Mouse (Mus musculus): Measurements from ENCODE around the gene Slc1a7. TPM values are rescaled to one million over a fixed set of nuclear protein-coding genes. Genes with fewer than 3 reads are reported as not detected.

Slc1a7 gene
- polyA plus RNA-seq, 1 experiment from 2014 or later, result 0.05 TPM

DNA sequence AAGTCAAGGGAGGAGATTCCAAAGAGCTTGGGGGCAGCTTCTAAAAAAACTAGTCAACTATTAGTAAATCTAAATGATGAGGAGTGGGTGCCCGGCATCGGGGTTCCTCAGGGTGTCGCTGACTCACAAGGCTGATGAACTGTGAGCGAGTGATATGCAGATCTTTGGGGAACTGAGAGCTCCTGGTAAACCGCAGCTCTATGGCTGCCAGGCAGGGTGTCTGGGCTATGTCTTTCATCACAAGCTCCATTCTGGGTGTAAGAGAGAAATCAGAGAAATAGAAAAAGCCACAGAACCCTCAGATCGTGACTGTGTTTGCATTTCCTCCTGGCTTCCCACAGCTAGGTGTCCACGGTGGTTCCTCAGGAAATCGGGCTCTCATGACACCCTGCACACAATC is 20.8 kb downstream of the Slc1a7 start:
- Histone ChIP-seq H3K4me2 (no peak overlapping the region), H3K36me3 (no peaks in the 10 kb centered on the region), H3K27me3 (no peaks in the 10 kb centered on the region; the same call in 1 of the 2 replicates), H3K27ac (no peak overlapping the region), H3K4me3 (no peak overlapping the region), H3K4me1 (replicated peaks) (peaks cover 10% of the 10 kb centered on the region), H3K9me3 (replicated peaks) (no peaks in the 10 kb centered on the region), H3K9ac (no peak overlapping the region)
- 22% methylated on average over 8 of the region's 8 CpGs for WGBS
- ATAC-seq (replicated peaks; ENCODE audit: insufficient number of reproducible peaks, insufficient read depth, low FRiP score, low read depth), result no peak

DNA sequence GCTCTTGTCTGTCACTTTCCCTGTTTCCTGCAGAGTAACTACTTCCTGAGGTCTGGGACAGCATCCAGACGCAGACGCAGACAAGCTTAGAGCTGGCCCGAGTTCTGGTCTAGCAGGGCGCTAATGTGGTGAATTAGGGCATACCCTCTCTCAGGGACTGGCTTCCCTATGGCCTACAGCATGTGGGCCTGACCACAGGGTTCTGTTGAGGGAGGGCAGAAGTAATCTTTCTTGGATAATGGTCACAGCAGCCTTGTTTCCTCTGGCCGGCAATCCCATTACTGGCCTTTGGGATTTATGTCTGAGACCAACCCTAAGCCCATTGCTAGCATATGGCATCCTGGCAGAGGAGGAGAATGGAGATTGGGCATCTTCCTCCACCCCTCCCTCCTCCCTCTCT is 22.7 kb downstream of the Slc1a7 start:
- Histone ChIP-seq H3K27me3 (no peaks in the 10 kb centered on the region; the same call in 1 of the 2 replicates), H3K36me3 (no peaks in the 10 kb centered on the region), H3K4me3 (no peak overlapping the region), H3K4me2 (no peak overlapping the region), H3K4me1 (replicated peaks) (peaks cover 10% of the 10 kb centered on the region), H3K9me3 (replicated peaks) (no peaks in the 10 kb centered on the region), H3K27ac (no peak overlapping the region), H3K9ac (no peak overlapping the region)
- WGBS, result 61% methylated on average over 5 of the region's 5 CpGs
- no peak for ATAC-seq (replicated peaks; ENCODE audit: insufficient number of reproducible peaks, insufficient read depth, low FRiP score, low read depth)

DNA sequence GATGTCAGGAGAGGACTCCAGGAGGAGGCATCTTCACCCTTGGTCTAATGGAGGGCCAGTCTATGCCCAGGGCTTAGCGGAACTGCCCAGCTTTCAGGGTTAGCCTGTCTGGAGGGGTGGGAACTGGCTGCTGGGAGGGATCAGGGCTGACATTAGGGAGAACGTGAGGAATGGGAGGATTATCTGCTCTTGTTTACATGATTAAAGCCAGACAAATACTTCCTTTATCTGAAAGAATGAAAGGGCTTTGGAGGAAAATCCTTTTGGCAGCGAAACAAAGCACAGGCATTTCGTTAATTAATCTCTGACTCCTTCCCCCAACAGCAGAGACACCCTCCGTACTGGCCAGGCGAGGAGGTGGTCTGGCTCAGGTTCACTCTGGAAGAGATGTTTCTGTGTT is 23.7 kb downstream of the Slc1a7 start:
- Histone ChIP-seq H3K27ac (no peak overlapping the region), H3K4me3 (no peak overlapping the region), H3K27me3 (no peaks in the 10 kb centered on the region; the same call in 1 of the 2 replicates), H3K4me2 (no peak overlapping the region), H3K4me1 (replicated peaks) (peaks cover 10% of the 10 kb centered on the region), H3K36me3 (no peaks in the 10 kb centered on the region), H3K9ac (no peak overlapping the region), H3K9me3 (replicated peaks) (no peaks in the 10 kb centered on the region)
- WGBS, result 34% methylated on average over 6 of the region's 6 CpGs
- ATAC-seq (replicated peaks; ENCODE audit: insufficient number of reproducible peaks, insufficient read depth, low FRiP score, low read depth), result no peak

GRCm38 (mm10) chr4:107995011-107995410 is 26.9 kb downstream of the Slc1a7 start:
- Histone ChIP-seq H3K4me1 (replicated peaks) (peaks cover 18% of the 10 kb centered on the region), H3K4me3 (no peak overlapping the region), H3K27me3 (no peaks in the 10 kb centered on the region; the same call in 1 of the 2 replicates), H3K9ac (no peak overlapping the region), H3K4me2 (no peak overlapping the region), H3K27ac (no peak overlapping the region), H3K9me3 (replicated peaks) (no peaks in the 10 kb centered on the region), H3K36me3 (no peaks in the 10 kb centered on the region)
- 76% methylated on average over 6 of the region's 6 CpGs for WGBS
- no peak for ATAC-seq (replicated peaks; ENCODE audit: insufficient number of reproducible peaks, insufficient read depth, low FRiP score, low read depth)

DNA sequence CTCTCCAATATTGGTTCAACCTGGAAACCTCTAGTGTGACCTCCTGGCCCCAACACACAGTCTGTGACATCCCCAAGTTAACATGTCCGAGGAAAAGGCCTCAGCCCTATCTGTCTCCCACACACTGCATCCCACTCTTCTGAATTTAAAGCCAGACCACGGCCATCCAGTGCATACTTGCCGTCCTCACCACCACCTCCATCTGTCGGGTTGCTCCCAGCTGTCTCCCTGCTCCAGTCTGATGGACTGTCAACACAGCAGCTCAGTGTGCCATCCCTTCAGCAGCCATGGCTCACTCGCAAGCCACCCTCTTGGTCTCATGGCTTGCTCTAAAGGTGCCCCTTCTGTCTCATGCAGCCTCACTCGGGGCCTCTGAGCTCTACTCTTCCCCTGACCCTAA is 27.6 kb downstream of the Slc1a7 start:
- no peak overlapping the region for H3K9ac ChIP-seq
- H3K4me2 ChIP-seq, result no peak overlapping the region
- no peaks in the 10 kb centered on the region; the same call in 1 of the 2 replicates for H3K27me3 ChIP-seq
- WGBS, result 72% methylated on average over 6 of the region's 6 CpGs
- H3K4me3 ChIP-seq, result no peak overlapping the region
- no peaks in the 10 kb centered on the region for H3K36me3 ChIP-seq
- no peak overlapping the region for H3K27ac ChIP-seq
- H3K9me3 ChIP-seq (replicated peaks), result no peaks in the 10 kb centered on the region
- H3K4me1 ChIP-seq (replicated peaks), result peaks cover 18% of the 10 kb centered on the region
- ATAC-seq (replicated peaks; ENCODE audit: insufficient number of reproducible peaks, insufficient read depth, low FRiP score, low read depth), result no peak

GRCm38 (mm10) chr4:107996418-107996986 is 28.4 kb downstream of the Slc1a7 start:
- H3K36me3 ChIP-seq, result no peaks in the 10 kb centered on the region
- no peaks in the 10 kb centered on the region for H3K9me3 ChIP-seq (replicated peaks)
- no peak for ATAC-seq (replicated peaks; ENCODE audit: insufficient number of reproducible peaks, insufficient read depth, low FRiP score, low read depth)
- no peaks in the 10 kb centered on the region; the same call in 1 of the 2 replicates for H3K27me3 ChIP-seq
- no peak overlapping the region for H3K4me3 ChIP-seq
- H3K4me1 ChIP-seq (replicated peaks), result peaks cover 17% of the 10 kb centered on the region
- WGBS, result 89% methylated on average over 9 of the region's 9 CpGs
- H3K27ac ChIP-seq, result no peak overlapping the region
- no peak overlapping the region for H3K9ac ChIP-seq
- no peak overlapping the region for H3K4me2 ChIP-seq

DNA sequence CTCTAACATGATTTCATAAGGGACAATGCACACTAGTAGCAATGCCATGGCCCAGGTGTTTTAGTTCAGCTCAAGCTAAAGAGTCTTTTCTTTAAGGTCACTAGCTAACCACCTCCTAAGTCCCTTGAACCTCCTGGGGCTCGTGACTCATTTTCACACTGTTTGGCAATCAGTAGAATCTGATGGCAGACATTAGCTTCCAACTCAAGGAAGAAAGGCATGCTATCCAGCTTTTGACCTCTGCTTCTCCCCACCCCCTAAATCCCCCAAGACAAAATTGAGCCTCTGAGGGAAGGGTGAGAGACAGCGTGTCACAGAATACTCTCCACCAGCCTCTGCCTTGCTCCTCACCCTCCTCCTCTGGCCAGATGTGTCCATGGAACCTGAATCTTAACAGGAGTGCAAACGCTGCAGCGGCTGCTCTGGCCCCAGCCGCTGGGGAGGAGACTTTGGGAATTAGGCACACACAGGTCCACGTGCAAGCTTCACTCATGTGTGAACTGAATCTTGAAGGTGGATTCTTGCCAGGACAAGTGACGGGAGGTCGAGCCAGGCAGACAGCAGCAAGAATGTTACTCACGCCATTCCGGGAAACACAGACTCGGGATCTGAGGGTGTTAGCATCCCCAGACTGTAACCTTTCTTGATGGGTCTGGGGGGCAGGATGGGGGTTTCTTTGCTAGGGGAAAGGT is 30.7 kb downstream of the Slc1a7 start:
- Histone ChIP-seq H3K9ac (no peak overlapping the region), H3K36me3 (no peaks in the 10 kb centered on the region), H3K27ac (no peak overlapping the region), H3K4me3 (no peak overlapping the region), H3K4me1 (replicated peaks) (peaks cover 9% of the 10 kb centered on the region), H3K27me3 (no peaks in the 10 kb centered on the region; the same call in 1 of the 2 replicates), H3K9me3 (replicated peaks) (no peaks in the 10 kb centered on the region), H3K4me2 (no peak overlapping the region)
- 15% methylated on average over 11 of the region's 11 CpGs for WGBS
- ATAC-seq (replicated peaks; ENCODE audit: insufficient number of reproducible peaks, insufficient read depth, low FRiP score, low read depth), result no peak

DNA sequence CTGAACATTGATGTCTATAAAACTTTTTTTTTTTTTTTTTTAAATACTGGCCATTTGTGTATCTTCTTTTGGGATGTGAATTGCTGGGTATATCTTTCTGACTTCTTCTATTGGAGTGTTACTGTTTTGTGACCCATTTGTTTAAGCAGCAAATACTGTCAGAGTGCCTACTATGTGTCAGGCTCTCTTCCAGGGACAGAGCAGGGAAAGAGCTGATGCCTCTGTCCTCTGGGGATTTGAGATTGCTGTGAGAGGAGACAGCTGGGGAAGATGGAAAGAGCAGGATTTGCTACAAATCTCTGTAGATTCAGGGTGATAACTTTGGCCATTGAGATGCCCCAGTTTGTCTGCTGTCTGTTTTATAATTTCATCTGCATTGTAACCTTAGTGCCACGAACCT is 31.2 kb downstream of the Slc1a7 start:
- 89% methylated on average over 1 of the region's 1 CpGs for WGBS
- H3K4me1 ChIP-seq (replicated peaks), result peaks cover 9% of the 10 kb centered on the region
- no peak overlapping the region for H3K27ac ChIP-seq
- H3K9me3 ChIP-seq (replicated peaks), result no peaks in the 10 kb centered on the region
- no peaks in the 10 kb centered on the region for H3K36me3 ChIP-seq
- no peak overlapping the region for H3K9ac ChIP-seq
- H3K4me3 ChIP-seq, result no peak overlapping the region
- no peaks in the 10 kb centered on the region for H3K27me3 ChIP-seq
- H3K4me2 ChIP-seq, result no peak overlapping the region
- no peak for ATAC-seq (replicated peaks; ENCODE audit: insufficient number of reproducible peaks, insufficient read depth, low FRiP score, low read depth)

DNA sequence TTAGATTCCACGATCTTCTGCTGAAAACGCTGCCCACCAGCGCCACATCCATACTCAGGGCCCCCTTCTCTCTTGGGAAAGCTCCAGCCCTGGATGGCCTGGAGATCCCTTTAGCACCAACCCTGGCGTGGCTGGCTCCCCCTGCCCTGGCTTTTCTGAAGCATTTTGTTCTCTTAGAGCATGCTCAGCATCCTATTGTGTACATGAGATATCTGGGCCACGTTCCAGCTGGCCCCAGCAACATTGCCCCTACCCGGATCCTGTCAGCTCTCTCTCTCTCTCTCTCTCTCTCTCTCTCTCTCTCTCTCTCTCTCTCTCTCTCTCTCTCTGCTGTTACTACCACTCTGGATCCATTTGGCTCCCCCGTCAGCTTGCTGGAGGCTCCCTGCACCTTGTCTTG is 37.2 kb downstream of the Slc1a7 start:
- Histone ChIP-seq H3K9ac (no peak overlapping the region), H3K9me3 (replicated peaks) (no peaks in the 10 kb centered on the region), H3K27me3 (no peaks in the 10 kb centered on the region), H3K27ac (no peak overlapping the region), H3K36me3 (no peaks in the 10 kb centered on the region), H3K4me1 (replicated peaks) (peaks cover 7% of the 10 kb centered on the region), H3K4me2 (no peak overlapping the region), H3K4me3 (no peak overlapping the region)
- ATAC-seq (replicated peaks; ENCODE audit: insufficient number of reproducible peaks, insufficient read depth, low FRiP score, low read depth), result no peak
- 43% methylated on average over 7 of the region's 7 CpGs for WGBS

GRCm38 (mm10) chr4:108007532-108008103 is 39.5 kb downstream of the Slc1a7 start:
- H3K9ac ChIP-seq, result no peak overlapping the region
- H3K4me3 ChIP-seq, result no peak overlapping the region
- no peaks in the 10 kb centered on the region for H3K36me3 ChIP-seq
- WGBS, result 72% methylated on average over 7 of the region's 7 CpGs
- H3K4me2 ChIP-seq, result no peak overlapping the region
- H3K9me3 ChIP-seq (replicated peaks), result no peaks in the 10 kb centered on the region
- H3K27me3 ChIP-seq, result no peaks in the 10 kb centered on the region
- H3K27ac ChIP-seq, result no peak overlapping the region
- no peak for ATAC-seq (replicated peaks; ENCODE audit: insufficient number of reproducible peaks, insufficient read depth, low FRiP score, low read depth)
- H3K4me1 ChIP-seq (replicated peaks), result peaks cover 7% of the 10 kb centered on the region

DNA sequence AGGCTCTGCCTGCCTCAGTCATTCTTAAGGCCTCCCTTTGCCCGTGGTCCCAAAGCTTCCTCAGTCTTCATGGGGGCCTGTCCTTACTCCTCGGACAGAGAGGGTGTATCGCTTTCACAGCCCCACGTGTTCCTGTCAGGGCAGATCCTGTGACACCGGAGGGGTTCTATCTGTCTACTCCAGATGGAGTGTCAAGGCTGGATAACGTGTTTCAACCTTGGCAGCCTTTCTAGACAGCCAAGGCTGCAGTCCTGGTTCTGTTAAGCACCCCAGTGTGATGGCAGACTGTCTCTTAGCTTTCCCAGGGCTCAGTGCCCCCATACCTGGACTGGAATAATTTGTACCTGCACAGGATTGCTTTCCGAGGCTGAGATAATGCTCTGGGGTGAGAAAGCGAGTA is 40.4 kb downstream of the Slc1a7 start:
- Histone ChIP-seq H3K36me3 (no peaks in the 10 kb centered on the region), H3K4me2 (no peak overlapping the region), H3K4me3 (no peak overlapping the region), H3K4me1 (replicated peaks) (peaks cover 7% of the 10 kb centered on the region), H3K27me3 (no peaks in the 10 kb centered on the region), H3K9me3 (replicated peaks) (no peaks in the 10 kb centered on the region), H3K9ac (no peak overlapping the region), H3K27ac (no peak overlapping the region)
- 55% methylated on average over 8 of the region's 8 CpGs for WGBS
- no peak for ATAC-seq (replicated peaks; ENCODE audit: insufficient number of reproducible peaks, insufficient read depth, low FRiP score, low read depth)

GRCm38 (mm10) chr4:108014466-108014865 is 46.3 kb downstream of the Slc1a7 start:
- no peak for ATAC-seq (replicated peaks; ENCODE audit: insufficient number of reproducible peaks, insufficient read depth, low FRiP score, low read depth)
- no peak overlapping the region for H3K9ac ChIP-seq
- peaks cover 18% of the 10 kb centered on the region for H3K4me1 ChIP-seq (replicated peaks)
- no peak overlapping the region for H3K27ac ChIP-seq
- H3K4me3 ChIP-seq, result no peak overlapping the region
- H3K36me3 ChIP-seq, result no peaks in the 10 kb centered on the region
- WGBS, result 66% methylated on average over 2 of the region's 2 CpGs
- no peaks in the 10 kb centered on the region for H3K9me3 ChIP-seq (replicated peaks)
- H3K27me3 ChIP-seq, result peaks cover 3% of the 10 kb centered on the region; the same call in 1 of the 2 replicates
- no peak overlapping the region for H3K4me2 ChIP-seq
